Mouse (Mus musculus): ENCODE measurements around the gene Cald1.

DNA sequence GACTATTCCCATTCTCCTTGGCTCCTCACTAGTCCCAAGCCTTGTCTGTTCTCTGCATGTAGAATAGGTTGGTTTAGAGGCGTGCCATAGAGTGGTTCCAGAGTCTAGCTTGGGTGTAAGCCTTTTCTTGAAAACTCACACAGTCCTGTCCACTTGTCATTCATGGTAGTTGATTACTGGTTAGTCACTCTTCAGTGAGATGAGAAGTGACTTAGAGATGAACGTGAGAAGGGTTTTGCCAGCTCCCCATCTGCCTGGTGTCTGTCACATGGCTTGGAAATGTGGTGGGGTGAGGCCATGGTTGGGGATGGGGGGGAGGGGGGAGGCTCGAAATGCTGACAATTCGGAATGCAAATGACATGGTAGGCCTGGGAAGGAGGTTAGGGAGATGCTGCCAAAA, 2.5 kb downstream of the Cald1 start:
- TF ChIP-seq CTCF (IDR thresholded peaks at IDR 0.05; ENCODE audit: low read depth, low read length) (no peak), POLR2A (IDR thresholded peaks at IDR 0.05; ENCODE audit: extremely low read depth, insufficient read depth, low read length) (no peak)
